Mouse (Mus musculus) 416B (cell line): Measurements from ENCODE around the gene Cd200r2.
"Not testable (repeated sequence)": the region's sequence is repeated elsewhere in the genome, so short reads cannot be mapped to it uniquely, and the experiment has no call there.

Experiments
- DNase-seq: peaks from one replicate; pipeline ENCODE4 v3.0.0; 2011; ENCODE audit warnings: low read depth

The Cd200r2 gene

GRCm38 (mm10) chr16:44866797-44867196, at the start of gene Cd200r2:
Gene Cd200r2 (plus strand): TSS chr16:44867097.
- peak; percentile 39 for DNase-seq

GRCm38 (mm10) chr16:44818010-44818409, 48.9 kb upstream of the Cd200r2 start:
- DNase-seq = no peak

GRCm38 (mm10) chr16:44820545-44820944, 46.4 kb upstream of the Cd200r2 start:
- DNase-seq = peak; percentile 93

GRCm38 (mm10) chr16:44832286-44832685, 34.6 kb upstream of the Cd200r2 start:
- no peak for DNase-seq

GRCm38 (mm10) chr16:44833189-44833588, 33.7 kb upstream of the Cd200r2 start:
- not testable (repeated sequence) for DNase-seq

GRCm38 (mm10) chr16:44875178-44875577, 8.3 kb downstream of the Cd200r2 start:
- peak; percentile 66 for DNase-seq

GRCm38 (mm10) chr16:44876625-44877024, 9.7 kb downstream of the Cd200r2 start:
- peak; percentile 14 for DNase-seq

- DNase-seq = no peak
These were observed 10.7 kb downstream of the Cd200r2 start for GRCm38 (mm10) chr16:44877595-44877994.

- DNase-seq = no peak
These were observed 23.9 kb downstream of the Cd200r2 start for GRCm38 (mm10) chr16:44890814-44891213.

- DNase-seq = no peak
These were observed 65.1 kb downstream of the Cd200r2 start for GRCm38 (mm10) chr16:44932016-44932415.

- DNase-seq = peak; percentile 82
These were observed 76.6 kb downstream of the Cd200r2 start, which contains the start of gene Cd200r3 for GRCm38 (mm10) chr16:44943468-44943867. Gene Cd200r3 (plus strand): TSS chr16:44943678.

- DNase-seq = peak; percentile 92
These were observed 84.6 kb downstream of the Cd200r2 start for GRCm38 (mm10) chr16:44951360-44952114.

- no peak for DNase-seq
These were observed 95.4 kb downstream of the Cd200r2 start for GRCm38 (mm10) chr16:44962296-44962695.

GRCm38 (mm10) chr16:44962777-44963176, 95.9 kb downstream of the Cd200r2 start:
- DNase-seq = peak; percentile 98

- peak; percentile 27 for DNase-seq
These were observed 97.9 kb downstream of the Cd200r2 start for GRCm38 (mm10) chr16:44964526-44965374.

- DNase-seq = peak; percentile 35
These were observed 98.5 kb downstream of the Cd200r2 start for GRCm38 (mm10) chr16:44965428-44965827.
